Mouse (Mus musculus) G1E (cell line): ENCODE measurements around the gene Btg4.

Experiments
- CTCF ChIP-seq: IDR thresholded peaks from 2 replicates; pipeline ENCODE4 v1.5.1; 2012; ENCODE audit warnings: low read depth, low read length, inconsistent platforms, mixed read lengths
- GATA1 ChIP-seq: IDR thresholded peaks from 2 replicates; pipeline ENCODE4 v1.6.1; 2012; ENCODE audit warnings: borderline replicate concordance, low read length, inconsistent platforms, mixed read lengths
- POLR2AphosphoS5 ChIP-seq: IDR thresholded peaks from 2 replicates; pipeline ENCODE4 v1.6.1; 2012; ENCODE audit warnings: low read depth, low read length, inconsistent platforms; ENCODE audit not compliant: insufficient replicate concordance
- TAL1 ChIP-seq: conservative IDR thresholded peaks from 2 replicates; pipeline ENCODE4 v1.6.1; 2012; ENCODE audit warnings: low read depth, low read length, inconsistent platforms, mixed read lengths

DNA sequence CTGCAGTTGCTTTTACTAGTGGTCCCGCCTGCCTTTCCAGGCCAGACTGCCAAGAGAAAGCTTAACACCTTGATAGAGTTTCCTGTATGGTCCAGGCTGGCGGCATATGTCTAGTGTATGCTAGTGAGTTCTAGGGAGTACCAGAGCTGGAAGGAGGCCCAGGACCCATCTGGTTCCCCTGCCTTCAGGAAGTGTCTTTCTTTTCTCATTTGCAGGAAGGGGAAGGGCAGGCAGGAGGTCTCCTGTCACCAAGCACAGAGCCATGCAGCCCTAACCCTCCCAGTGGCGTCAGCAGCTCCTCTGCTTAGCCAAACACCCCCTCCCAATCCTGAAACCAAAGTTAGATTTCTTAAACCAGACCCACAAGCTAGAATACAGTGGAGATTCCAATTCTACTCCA, 15.1 kb downstream of the Btg4 start:
- TF ChIP-seq POLR2AphosphoS5 (no peak), CTCF (no peak), GATA1 (no peak), TAL1 (no peak)
